Mouse (Mus musculus) lung, postnatal 36 days (tissue): Measurements from ENCODE around the gene Ubxn6.

Experiments
- DNase-seq: peaks from one replicate; pipeline ENCODE4 v3.0.0; 2022; ENCODE audit warnings: mixed read lengths

The Ubxn6 gene

DNA sequence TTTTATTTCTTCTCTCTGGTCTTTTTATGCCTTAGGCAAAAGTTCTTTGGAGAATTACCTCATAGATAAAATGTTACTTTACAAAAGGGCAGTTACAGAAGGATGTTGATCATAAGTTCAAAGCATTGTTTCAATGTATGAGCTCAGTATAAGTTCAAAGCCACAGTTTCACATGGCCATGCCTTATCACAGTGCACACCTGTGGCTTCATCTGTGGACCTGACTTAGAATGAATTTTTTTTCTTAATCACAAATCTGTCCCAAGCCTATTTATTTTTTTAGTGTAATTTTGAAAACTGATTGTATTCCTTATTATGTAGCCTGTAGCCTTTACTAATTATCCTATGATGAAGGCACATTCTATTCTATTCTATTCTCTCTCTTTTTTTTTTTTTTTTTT lies 19.9 kb downstream of the Ubxn6 start:
- no peak for DNase-seq

- no peak for DNase-seq
Measured at GRCm38 (mm10) chr17:56051369-56051768, 23.5 kb downstream of the Ubxn6 start.

GRCm38 (mm10) chr17:56040857-56041163 lies 34.0 kb downstream of the Ubxn6 start:
- DNase-seq = no peak

- peak; percentile 99 for DNase-seq
Measured at GRCm38 (mm10) chr17:56040030-56040856, 34.6 kb downstream of the Ubxn6 start, which contains the start of gene Chaf1a. TSS of gene Chaf1a (plus strand) at chr17:56040439.

- no peak for DNase-seq
Measured at GRCm38 (mm10) chr17:56039345-56039744, 35.5 kb downstream of the Ubxn6 start.

- DNase-seq = no peak
Measured at GRCm38 (mm10) chr17:56038583-56039261, 36.1 kb downstream of the Ubxn6 start.

DNA sequence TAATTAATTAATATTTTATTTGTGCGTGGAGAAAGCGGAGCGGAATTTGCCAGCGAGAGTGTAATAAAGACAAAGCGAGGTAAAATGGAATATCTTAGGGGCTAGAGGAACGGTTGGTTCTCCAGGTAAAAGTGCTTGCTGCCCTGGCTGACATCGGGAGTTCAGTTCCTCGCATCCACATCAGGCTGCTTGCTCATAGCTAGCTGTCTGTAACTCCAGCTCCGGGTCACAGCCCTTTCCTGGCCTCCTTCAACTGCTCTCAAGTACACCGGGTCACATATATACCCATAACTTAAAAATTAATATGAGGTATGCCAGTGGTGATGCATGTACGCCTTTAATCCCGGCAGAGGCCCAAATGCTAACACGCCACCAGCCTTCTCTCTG lies 37.9 kb downstream of the Ubxn6 start:
- no peak for DNase-seq

GRCm38 (mm10) chr17:56036176-56036900 lies 38.5 kb downstream of the Ubxn6 start, which contains the start of gene Sh3gl1:
TSS of gene Sh3gl1 (minus strand) at chr17:56036635.
- DNase-seq = peak; percentile 98

GRCm38 (mm10) chr17:56035216-56035615 lies 39.6 kb downstream of the Ubxn6 start:
- DNase-seq = no peak

GRCm38 (mm10) chr17:56034726-56035100 lies 40.1 kb downstream of the Ubxn6 start:
- no peak for DNase-seq

DNA sequence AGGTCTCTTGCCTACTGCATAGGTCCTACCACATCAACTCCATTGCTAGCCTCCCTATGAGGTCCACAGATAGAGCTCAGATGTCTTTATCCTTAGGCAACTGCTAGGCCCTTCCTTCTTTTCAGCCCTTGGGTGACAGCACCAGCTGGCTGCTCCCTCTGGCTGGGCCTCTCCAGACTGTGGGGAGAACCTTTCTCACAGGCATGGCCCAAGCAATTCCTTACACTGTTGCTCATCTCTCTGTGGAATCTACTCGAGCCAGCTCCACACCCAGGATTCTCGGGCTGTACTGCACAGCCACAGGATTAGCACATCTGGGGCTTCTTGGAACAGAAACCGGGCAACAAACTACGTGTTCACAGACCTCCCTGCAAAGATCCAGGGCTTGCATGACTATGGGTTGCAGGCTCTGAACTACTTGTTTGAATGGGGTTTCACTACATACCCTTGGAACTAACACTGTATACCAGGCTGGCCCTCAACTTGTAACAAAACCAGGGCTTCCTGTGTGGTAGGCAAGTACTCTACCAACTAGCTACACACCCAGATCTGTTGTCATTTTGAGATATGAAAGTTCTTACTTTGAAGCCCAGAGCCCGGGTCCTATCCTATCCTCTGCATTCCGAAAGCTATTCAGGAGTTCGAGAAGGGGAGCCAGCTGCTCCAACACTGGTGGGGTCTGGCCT lies 40.6 kb downstream of the Ubxn6 start:
- DNase-seq = no peak

GRCm38 (mm10) chr17:56032831-56033230 lies 42.0 kb downstream of the Ubxn6 start:
- DNase-seq = peak; percentile 38

DNA sequence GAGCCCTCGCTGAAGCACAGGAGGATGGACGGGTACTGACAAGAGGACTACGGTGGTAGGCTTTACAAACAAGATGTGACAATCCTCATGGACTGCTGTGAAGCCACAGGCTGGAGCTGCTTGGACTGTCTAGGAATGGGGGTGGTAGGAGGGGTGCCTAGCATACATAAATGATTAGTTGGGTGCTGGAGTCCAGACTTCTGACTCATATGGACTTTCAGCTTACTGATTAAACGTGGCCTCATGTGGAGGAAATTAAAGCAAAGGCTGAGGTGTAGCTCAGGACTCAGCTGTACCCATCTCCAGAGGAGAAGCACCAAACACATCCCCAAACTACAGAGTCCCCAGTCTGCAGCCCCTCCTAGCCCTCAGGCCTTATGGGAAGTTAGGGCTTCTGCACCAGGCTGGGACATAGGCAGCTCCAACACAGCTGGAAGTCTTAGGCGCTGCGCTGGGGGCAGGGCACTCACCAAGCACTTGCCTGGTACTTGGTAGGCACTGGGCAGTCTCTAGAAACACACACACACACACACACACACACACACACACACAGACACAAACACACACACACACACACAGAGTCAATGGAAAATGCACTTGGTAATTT lies 42.6 kb downstream of the Ubxn6 start:
- no peak for DNase-seq

DNA sequence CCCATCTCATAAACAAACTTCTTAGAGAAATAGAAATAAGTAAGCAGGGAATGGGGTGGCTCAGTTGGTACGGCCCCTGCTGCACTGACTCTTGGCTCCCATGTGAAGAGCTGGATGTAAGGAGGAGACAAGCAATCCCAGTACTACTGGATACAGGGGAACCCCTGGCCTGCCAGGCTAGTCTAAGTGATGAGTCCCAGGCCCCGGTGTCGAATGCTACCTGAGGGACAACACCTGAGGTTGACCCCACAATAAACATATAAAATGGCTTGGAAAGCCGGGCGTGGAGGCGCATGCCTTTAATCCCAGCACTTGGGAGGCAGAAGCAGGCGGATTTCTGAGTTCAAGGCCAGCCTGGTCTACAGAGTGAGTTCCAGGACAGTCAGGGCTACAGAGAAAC lies 43.4 kb downstream of the Ubxn6 start:
- DNase-seq = no peak

DNA sequence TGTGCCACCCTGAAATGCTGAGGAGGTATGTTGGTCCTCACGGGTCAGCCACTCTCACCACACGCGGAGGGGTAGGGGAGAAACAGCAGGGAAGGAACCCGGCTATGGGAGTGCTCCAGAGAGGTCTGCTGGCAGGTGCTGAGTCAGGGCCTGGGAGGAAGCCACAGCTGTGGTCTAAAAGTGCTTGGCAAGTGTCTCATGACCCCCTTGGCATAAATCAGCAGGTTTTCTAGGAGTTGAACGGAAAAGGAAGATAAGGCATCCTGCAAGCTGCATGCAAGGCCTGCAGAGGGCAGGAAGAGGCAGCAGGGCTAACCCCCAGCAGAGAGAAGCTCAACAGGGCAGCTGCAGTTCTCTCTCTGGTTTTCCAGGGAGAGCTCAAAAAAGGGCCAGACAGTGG lies 43.9 kb downstream of the Ubxn6 start:
- peak; percentile 46 for DNase-seq

DNA sequence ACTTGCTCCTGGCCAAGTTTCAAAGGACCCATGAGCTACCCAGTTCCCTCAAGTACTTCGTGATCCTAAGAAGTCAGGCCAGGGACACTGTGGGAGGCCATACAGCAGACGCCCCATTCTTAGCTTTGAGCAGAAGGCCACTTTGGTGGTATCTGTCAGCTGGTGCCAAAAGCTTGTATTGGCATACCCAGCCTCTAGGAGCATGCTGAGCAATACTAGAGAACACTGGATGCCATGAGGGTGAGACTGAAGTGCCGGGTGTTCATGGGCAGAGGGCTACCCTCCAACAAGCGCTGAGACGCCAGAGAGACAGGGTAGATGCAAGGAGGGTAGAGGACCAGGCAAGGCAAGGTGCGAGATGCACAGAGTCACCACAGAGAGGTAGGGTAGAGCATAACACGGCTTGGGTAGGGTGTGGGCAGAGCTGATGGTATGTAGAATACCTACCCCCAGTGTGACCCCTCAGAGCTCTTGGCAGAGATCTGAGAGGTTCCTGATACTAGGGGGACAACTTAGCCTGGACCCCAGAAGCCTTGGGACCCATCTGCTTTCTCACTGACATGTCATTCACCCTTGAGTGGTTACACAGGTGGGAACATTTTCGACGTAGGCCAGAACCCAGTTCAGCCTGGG lies 44.5 kb downstream of the Ubxn6 start:
- DNase-seq = no peak

DNA sequence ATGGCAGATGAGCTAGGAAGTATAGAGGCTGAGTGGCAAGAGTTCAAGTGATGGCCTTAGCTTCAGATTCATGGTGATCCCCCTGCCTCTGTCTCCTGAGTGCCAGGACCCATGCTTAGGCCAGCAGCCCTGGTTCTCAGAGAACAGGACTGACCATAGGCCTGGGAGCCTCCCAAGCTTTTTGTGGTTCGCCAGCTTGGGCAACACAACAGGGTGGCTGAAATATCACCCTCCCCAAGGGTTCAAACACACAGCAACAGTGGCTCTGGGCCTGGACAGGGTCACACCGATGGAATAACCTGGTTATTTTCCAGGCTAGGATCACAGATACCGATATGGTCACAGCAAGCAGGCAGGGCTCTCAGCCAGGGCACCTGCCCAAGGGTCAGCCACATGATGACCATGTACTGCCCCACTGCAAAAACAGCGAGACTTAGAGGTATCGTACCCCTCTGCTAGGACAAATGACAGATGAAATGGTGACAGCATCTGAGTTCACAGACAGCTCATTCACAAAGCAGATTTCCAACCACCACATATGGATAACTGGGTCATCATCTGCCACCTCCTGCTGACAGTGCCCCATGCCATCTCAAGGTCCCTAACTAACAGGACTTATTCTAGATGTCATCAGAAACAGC lies 46.9 kb downstream of the Ubxn6 start:
- no peak for DNase-seq

DNA sequence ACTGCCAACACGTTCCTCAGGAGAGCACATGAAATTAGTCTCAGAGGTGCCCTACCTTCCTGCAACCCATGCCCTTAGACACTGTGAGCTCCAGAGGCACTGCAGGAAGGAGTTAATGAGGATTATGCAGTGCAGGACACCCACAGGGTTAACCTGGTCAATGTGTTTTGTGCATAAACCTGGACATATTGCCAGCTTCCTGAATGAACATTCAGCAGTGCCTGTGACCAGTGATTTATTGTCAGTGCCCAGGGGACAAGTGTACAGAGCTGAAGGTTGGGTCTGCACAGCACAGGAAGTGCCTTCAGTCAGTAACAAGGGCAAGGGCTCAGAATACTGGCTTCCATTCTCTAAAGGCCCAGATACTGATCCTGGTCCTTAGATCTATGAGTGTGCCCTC lies 47.9 kb downstream of the Ubxn6 start:
- no peak for DNase-seq

DNA sequence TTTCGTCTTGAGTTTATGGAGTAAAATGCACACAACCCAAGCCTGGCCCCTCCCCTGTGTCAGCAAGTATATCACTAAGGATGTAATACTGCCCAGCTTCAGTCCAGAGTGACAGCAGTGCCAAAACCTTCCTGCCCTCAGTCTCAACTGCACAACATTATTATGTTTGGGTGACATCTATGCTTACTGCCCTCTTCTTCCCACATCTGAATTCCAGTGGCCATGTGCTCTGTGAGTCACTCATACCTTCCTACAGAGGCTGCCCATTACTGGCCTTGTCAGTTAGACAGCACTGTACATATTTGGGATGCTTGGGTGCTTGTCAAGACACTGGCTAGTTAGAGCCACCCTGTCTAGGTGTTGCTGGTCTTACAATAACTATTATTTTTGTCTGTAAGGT lies 48.5 kb downstream of the Ubxn6 start:
- DNase-seq = no peak

DNA sequence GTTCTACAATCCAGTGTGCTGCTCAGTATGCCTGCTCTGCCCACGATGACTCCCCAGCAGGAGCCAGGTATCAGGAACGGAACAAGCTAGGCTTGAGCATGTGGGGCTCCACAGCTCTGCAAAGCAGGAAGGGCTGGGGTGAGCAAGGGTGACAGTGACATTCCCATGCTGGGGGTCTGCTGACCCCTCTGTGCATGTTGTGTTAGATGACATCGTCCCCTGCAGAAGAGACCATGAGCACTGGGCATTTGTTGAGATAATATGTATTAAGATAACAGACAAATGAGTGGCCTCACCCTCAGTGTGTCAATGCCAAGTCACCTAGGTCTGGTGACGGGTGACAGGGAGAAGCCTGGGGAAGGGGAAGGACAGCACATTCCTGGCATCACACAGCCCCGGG lies 49.9 kb downstream of the Ubxn6 start:
- no peak for DNase-seq

GRCm38 (mm10) chr17:56024476-56024875 lies 50.4 kb downstream of the Ubxn6 start:
- no peak for DNase-seq

GRCm38 (mm10) chr17:56023386-56023785 lies 51.4 kb downstream of the Ubxn6 start:
- DNase-seq = peak; percentile 73
